Mouse (Mus musculus): ENCODE measurements around the gene Tmem132c.

DNA sequence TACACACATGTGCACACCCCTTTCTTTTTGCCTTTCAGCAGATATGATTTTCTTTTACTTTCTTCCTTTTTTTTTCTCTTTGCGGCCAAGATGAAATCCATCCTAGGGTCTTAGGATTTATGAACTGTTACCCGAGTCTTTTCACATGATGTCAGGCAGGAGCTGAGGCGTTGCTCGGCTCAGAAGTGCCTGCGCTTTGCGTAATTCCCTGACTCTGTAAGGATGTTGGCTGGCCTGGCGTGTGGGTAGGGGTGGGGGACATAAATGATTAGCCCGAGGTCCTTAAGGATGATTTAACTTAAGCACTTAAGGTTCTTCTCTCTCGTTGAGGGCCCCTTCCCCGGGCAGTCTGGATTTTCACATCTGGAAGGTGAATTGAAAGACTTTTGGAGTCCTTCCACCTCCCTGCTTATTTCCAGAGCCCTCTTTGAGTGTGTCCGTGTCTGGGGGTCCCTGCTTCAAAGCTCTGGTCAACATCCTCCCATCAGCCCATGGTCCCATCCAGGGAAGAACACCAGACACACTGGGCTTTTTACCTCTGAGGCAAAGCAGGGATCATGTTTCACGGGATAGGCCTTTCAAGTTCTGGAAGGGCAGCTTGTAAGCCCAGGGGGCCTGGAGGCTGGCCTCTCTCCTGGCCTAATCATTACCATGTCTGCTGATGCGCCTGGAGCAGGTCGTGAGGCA is 68.9 kb downstream of the Tmem132c start:
- no peak for TF ChIP-seq CTCF (IDR thresholded peaks at IDR 0.05; ENCODE audit: extremely low read depth, insufficient read length, insufficient replicate concordance, low read depth, low read length)
- TF ChIP-seq POLR2A (IDR thresholded peaks at IDR 0.05; ENCODE audit: low read depth, low read length): no peak

Data from small intestine, adult 2 months (tissue).